Mouse (Mus musculus): Measurements from ENCODE around the gene Slc26a6.

GRCm38 (mm10) chr9:108809188-108809587 lies 43.9 kb upstream of the Slc26a6 start:
- TF ChIP-seq CTCF (IDR thresholded peaks at IDR 0.05; ENCODE audit: low read depth, low read length) (no peak), POLR2A (IDR thresholded peaks at IDR 0.05; ENCODE audit: extremely low read depth, insufficient read depth, low read length) (no peak)

Measured in liver, adult 2 months (tissue).